Mouse (Mus musculus) gastrocnemius, postnatal 10 days (tissue): ENCODE data around the gene Slc9a4. TPM values are rescaled to one million over a fixed set of nuclear protein-coding genes. Genes with fewer than 3 reads are reported as not detected.
"Not testable (repeated sequence)": the region's sequence is repeated elsewhere in the genome, so short reads cannot be mapped to it uniquely, and the experiment has no call there.

Experiments
- DNase-seq: peaks from one replicate; pipeline ENCODE4 v3.0.0; 2021; ENCODE audit warnings: mixed read lengths
- long read RNA-seq, 2 experiments: library from polyadenylated mRNA; stranded (forward); transcript quantifications; one replicate each; pipeline ENCODE4 v2.0.0; 2021
- total RNA-seq, 2 experiments: library from RNA; stranded (reverse); gene quantifications; 2 replicates each; pipeline ENCODE4 v1.2.3; 2021

Slc9a4 gene
- total RNA-seq: under 1 TPM; 0.14 to 0.38 TPM
- long read RNA-seq, experiment 1: 0 reads
- long read RNA-seq, experiment 2, partial matches to known transcripts: 0 of 1 reads
- long read RNA-seq, experiment 2, other reads (novel, unspliced or antisense): 1 of 1 reads

- DNase-seq: peak; percentile 17
Measured at GRCm38 (mm10) chr1:40579784-40580183, at the start of gene Slc9a4. Slc9a4 (plus strand) TSS chr1:40580081.

GRCm38 (mm10) chr1:40537577-40537976 is 42.3 kb upstream of the Slc9a4 start:
- DNase-seq: no peak

GRCm38 (mm10) chr1:40544650-40545049 is 35.2 kb upstream of the Slc9a4 start:
- peak; percentile 59 for DNase-seq

GRCm38 (mm10) chr1:40546645-40547044 is 33.2 kb upstream of the Slc9a4 start:
- DNase-seq: no peak

GRCm38 (mm10) chr1:40547064-40547572 is 32.8 kb upstream of the Slc9a4 start:
- no peak for DNase-seq

GRCm38 (mm10) chr1:40547762-40548161 is 32.1 kb upstream of the Slc9a4 start:
- no peak for DNase-seq

- no peak for DNase-seq
Measured at GRCm38 (mm10) chr1:40569374-40569773, 10.5 kb upstream of the Slc9a4 start.

- no peak for DNase-seq
Measured at GRCm38 (mm10) chr1:40580269-40580668, 388 bp downstream of the Slc9a4 start.

- peak; percentile 12 for DNase-seq
Measured at GRCm38 (mm10) chr1:40586776-40587175, 6.9 kb downstream of the Slc9a4 start.

GRCm38 (mm10) chr1:40590931-40591330 is 11.1 kb downstream of the Slc9a4 start:
- no peak for DNase-seq

- DNase-seq: no peak
Measured at GRCm38 (mm10) chr1:40597822-40598221, 17.9 kb downstream of the Slc9a4 start.

- DNase-seq: not testable (repeated sequence)
Measured at GRCm38 (mm10) chr1:40599661-40600060, 19.8 kb downstream of the Slc9a4 start.

GRCm38 (mm10) chr1:40600394-40601327 is 20.8 kb downstream of the Slc9a4 start:
- DNase-seq: no peak

GRCm38 (mm10) chr1:40601461-40601860 is 21.6 kb downstream of the Slc9a4 start:
- DNase-seq: no peak

GRCm38 (mm10) chr1:40613219-40613618 is 33.3 kb downstream of the Slc9a4 start:
- DNase-seq: no peak

- DNase-seq: peak; percentile 6
Measured at GRCm38 (mm10) chr1:40619093-40619492, 39.2 kb downstream of the Slc9a4 start.

GRCm38 (mm10) chr1:40619871-40620270 is 40.0 kb downstream of the Slc9a4 start:
- no peak for DNase-seq

GRCm38 (mm10) chr1:40624954-40625353 is 45.1 kb downstream of the Slc9a4 start:
- DNase-seq: no peak

GRCm38 (mm10) chr1:40626954-40627353 is 47.1 kb downstream of the Slc9a4 start:
- DNase-seq: no peak

GRCm38 (mm10) chr1:40628443-40628842 is 48.6 kb downstream of the Slc9a4 start:
- no peak for DNase-seq

- no peak for DNase-seq
Measured at GRCm38 (mm10) chr1:40632407-40633062, 52.7 kb downstream of the Slc9a4 start.

GRCm38 (mm10) chr1:40634608-40635007 is 54.7 kb downstream of the Slc9a4 start:
- DNase-seq: no peak

GRCm38 (mm10) chr1:40648234-40648633 is 68.4 kb downstream of the Slc9a4 start:
- no peak for DNase-seq
